Mouse (Mus musculus): Measurements from ENCODE around the gene Pxt1. TPM values are rescaled to one million over a fixed set of nuclear protein-coding genes. Genes with fewer than 3 reads are reported as not detected.
"Not testable (repeated sequence)": the region's sequence is repeated elsewhere in the genome, so short reads cannot be mapped to it uniquely, and the experiment has no call there.

The Pxt1 gene
- not detected in 2 replicates for polyA plus RNA-seq (2014; fragmentation: Nextera tagmentation; extraction: Ambion mirVana)

- no peaks in the 10 kb centered on the region for H3K27me3 ChIP-seq (ENCODE audit: control insufficient read depth, insufficient read depth, low read length)
- no peak within 1 kb of the TSS for H3K4me3 ChIP-seq (replicated peaks; ENCODE audit: low read length)
- ATAC-seq (ENCODE audit: low FRiP score) (no peak), DNase-seq (ENCODE audit: low spot score) (no peak)
- no peak within 1 kb of the TSS for H3K27ac ChIP-seq
- H3K9me3 ChIP-seq (ENCODE audit: control insufficient read depth, low read length), result peaks cover 5% of the 10 kb centered on the region
- no peaks in the 10 kb centered on the region for H3K4me1 ChIP-seq (replicated peaks; ENCODE audit: control insufficient read depth, insufficient read depth, low read length)
- H3K9ac ChIP-seq, result no peak within 1 kb of the TSS
- H3K36me3 ChIP-seq (replicated peaks; ENCODE audit: control insufficient read depth, insufficient read depth), result no peaks in the 10 kb centered on the region
- H3K4me2 ChIP-seq (replicated peaks), result no peak within 1 kb of the TSS
- 91% methylated on average over 7 of the region's 7 CpGs for whole genome bisulfite sequencing
Measured at GRCm38 (mm10) chr17:28943740-28944139, at the start of gene Pxt1. Pxt1 (minus strand) TSS chr17:28943840.

GRCm38 (mm10) chr17:28993004-28993403 lies 49.4 kb upstream of the Pxt1 start:
- not testable (repeated sequence) for H3K9me3 ChIP-seq (ENCODE audit: control insufficient read depth, low read length); ATAC-seq (ENCODE audit: low FRiP score); H3K4me2 ChIP-seq (replicated peaks); H3K27me3 ChIP-seq (ENCODE audit: control insufficient read depth, insufficient read depth, low read length); H3K4me1 ChIP-seq (replicated peaks; ENCODE audit: control insufficient read depth, insufficient read depth, low read length); H3K9ac ChIP-seq; H3K4me3 ChIP-seq (replicated peaks; ENCODE audit: low read length); H3K27ac ChIP-seq; DNase-seq (ENCODE audit: low spot score)
- WGBS, result 100% methylated on average over 1 of the region's 1 CpGs
- H3K36me3 ChIP-seq (replicated peaks; ENCODE audit: control insufficient read depth, insufficient read depth), result peaks cover 79% of the 10 kb centered on the region

DNA sequence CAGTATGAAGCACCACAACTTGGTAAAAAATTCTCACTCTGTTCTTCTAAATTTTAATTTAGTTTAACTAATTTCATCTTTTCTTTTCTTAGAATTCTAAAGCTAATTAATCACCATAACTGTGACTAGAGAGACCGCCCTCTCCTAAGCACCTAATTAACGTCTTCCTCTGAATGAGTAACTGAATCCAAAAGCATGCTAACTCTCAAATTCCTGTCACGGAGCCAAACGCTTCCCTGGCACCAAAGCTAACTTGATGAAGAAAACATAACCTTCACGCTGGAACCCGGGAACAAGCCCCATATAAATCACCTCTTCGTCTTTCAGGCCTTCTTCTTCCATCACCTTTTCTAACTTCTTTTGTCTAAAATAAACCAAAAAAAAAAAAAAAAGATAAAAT lies 48.5 kb upstream of the Pxt1 start:
- no peaks in the 10 kb centered on the region for H3K27me3 ChIP-seq (ENCODE audit: control insufficient read depth, insufficient read depth, low read length)
- peaks cover 79% of the 10 kb centered on the region for H3K36me3 ChIP-seq (replicated peaks; ENCODE audit: control insufficient read depth, insufficient read depth)
- no peaks in the 10 kb centered on the region for H3K4me1 ChIP-seq (replicated peaks; ENCODE audit: control insufficient read depth, insufficient read depth, low read length)
- peak; percentile 45 for DNase-seq (ENCODE audit: low spot score)
- H3K9me3 ChIP-seq (ENCODE audit: control insufficient read depth, low read length), result no peaks in the 10 kb centered on the region
- no peak for ATAC-seq (ENCODE audit: low FRiP score)
- no peak overlapping the region for H3K4me3 ChIP-seq (replicated peaks; ENCODE audit: low read length)
- H3K4me2 ChIP-seq (replicated peaks), result no peak overlapping the region
- H3K9ac ChIP-seq, result no peak overlapping the region
- 55% methylated on average over 7 of the region's 7 CpGs for WGBS
- no peak overlapping the region for H3K27ac ChIP-seq

DNA sequence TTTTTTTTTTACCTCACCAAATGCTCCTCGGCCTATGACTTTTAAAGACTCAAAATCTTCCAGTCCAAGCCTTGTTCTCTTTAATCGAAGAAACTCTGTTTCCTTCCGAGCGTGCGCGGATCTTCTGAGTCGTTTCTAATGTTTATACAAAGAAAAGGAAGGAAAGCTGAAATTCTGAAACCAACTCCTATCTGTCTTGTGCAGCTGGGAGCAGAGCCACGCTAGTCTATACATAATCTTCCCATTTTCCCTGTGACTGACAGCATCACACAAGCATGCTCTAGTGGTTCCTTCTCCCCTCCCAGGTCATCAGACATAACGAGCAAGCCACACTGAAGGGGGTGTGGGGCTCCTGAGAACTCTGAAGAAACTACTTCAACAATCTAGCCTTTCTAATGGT lies 47.6 kb upstream of the Pxt1 start:
- H3K27ac ChIP-seq, result no peak overlapping the region
- no peak overlapping the region for H3K4me3 ChIP-seq (replicated peaks; ENCODE audit: low read length)
- no peak overlapping the region for H3K4me2 ChIP-seq (replicated peaks)
- no peaks in the 10 kb centered on the region for H3K27me3 ChIP-seq (ENCODE audit: control insufficient read depth, insufficient read depth, low read length)
- WGBS, result 90% methylated on average over 9 of the region's 9 CpGs
- no peak for ATAC-seq (ENCODE audit: low FRiP score)
- no peak overlapping the region for H3K9ac ChIP-seq
- H3K4me1 ChIP-seq (replicated peaks; ENCODE audit: control insufficient read depth, insufficient read depth, low read length), result no peaks in the 10 kb centered on the region
- peaks cover 79% of the 10 kb centered on the region for H3K36me3 ChIP-seq (replicated peaks; ENCODE audit: control insufficient read depth, insufficient read depth)
- no peaks in the 10 kb centered on the region for H3K9me3 ChIP-seq (ENCODE audit: control insufficient read depth, low read length)
- DNase-seq (ENCODE audit: low spot score), result no peak

DNA sequence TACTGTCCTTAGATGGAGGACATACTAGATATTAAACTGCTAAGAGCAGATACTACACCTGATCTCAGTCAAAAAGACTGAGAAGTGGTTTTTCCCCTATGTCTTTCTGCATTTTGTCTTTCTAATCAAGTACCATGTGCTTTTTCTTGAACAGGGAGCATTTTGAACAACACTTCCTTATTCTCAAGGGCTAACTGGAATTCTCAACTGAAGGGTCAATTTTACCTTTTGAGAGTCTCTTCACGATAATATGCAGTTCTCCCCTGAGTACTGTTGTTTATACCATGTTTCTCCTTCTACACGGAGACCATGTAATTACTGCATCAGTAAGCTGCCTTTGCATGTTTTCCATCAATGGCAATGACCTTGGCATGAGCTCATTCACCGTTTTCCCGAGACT lies 46.4 kb upstream of the Pxt1 start:
- Histone ChIP-seq H3K4me2 (replicated peaks) (no peak overlapping the region), H3K4me3 (replicated peaks; ENCODE audit: low read length) (no peak overlapping the region), H3K27me3 (ENCODE audit: control insufficient read depth, insufficient read depth, low read length) (no peaks in the 10 kb centered on the region), H3K27ac (no peak overlapping the region), H3K9ac (no peak overlapping the region), H3K4me1 (replicated peaks; ENCODE audit: control insufficient read depth, insufficient read depth, low read length) (no peaks in the 10 kb centered on the region), H3K9me3 (ENCODE audit: control insufficient read depth, low read length) (no peaks in the 10 kb centered on the region), H3K36me3 (replicated peaks; ENCODE audit: control insufficient read depth, insufficient read depth) (peaks cover 78% of the 10 kb centered on the region)
- no peak for DNase-seq (ENCODE audit: low spot score)
- no peak for ATAC-seq (ENCODE audit: low FRiP score)
- 76% methylated on average over 4 of the region's 4 CpGs for WGBS

DNA sequence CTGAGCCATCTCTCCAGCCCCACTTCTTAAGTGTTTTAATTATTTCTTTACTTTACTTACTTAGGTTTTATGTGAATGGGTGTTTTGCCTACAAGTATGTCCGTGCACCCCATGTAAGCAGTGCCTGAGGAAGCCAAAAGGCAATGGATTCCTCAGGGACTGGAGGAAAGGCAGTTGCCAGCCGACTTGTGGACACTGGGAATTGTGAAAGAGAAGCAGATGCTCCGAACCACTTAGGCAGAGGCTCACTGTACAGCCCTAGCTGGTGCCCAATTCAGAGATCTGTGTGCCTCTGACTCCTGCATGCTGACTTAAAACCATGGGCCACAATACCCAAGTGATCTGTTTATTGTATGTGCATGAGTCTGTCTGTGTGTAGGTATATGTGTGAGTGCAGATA lies 45.4 kb upstream of the Pxt1 start:
- Histone ChIP-seq H3K36me3 (replicated peaks; ENCODE audit: control insufficient read depth, insufficient read depth) (peaks cover 81% of the 10 kb centered on the region), H3K9me3 (ENCODE audit: control insufficient read depth, low read length) (no peaks in the 10 kb centered on the region), H3K4me3 (replicated peaks; ENCODE audit: low read length) (no peak overlapping the region), H3K9ac (no peak overlapping the region), H3K27ac (no peak overlapping the region), H3K4me1 (replicated peaks; ENCODE audit: control insufficient read depth, insufficient read depth, low read length) (no peaks in the 10 kb centered on the region), H3K4me2 (replicated peaks) (no peak overlapping the region), H3K27me3 (ENCODE audit: control insufficient read depth, insufficient read depth, low read length) (no peaks in the 10 kb centered on the region)
- ATAC-seq (ENCODE audit: low FRiP score), result no peak
- no peak for DNase-seq (ENCODE audit: low spot score)
- WGBS, result 89% methylated on average over 3 of the region's 3 CpGs

- H3K36me3 ChIP-seq (replicated peaks; ENCODE audit: control insufficient read depth, insufficient read depth), result peaks cover 88% of the 10 kb centered on the region
- H3K4me2 ChIP-seq (replicated peaks), result no peak overlapping the region
- no peaks in the 10 kb centered on the region for H3K9me3 ChIP-seq (ENCODE audit: control insufficient read depth, low read length)
- no peak overlapping the region for H3K27ac ChIP-seq
- H3K4me3 ChIP-seq (replicated peaks; ENCODE audit: low read length), result no peak overlapping the region
- ATAC-seq (ENCODE audit: low FRiP score) (no peak), DNase-seq (ENCODE audit: low spot score) (no peak)
- 94% methylated on average over 4 of the region's 4 CpGs for WGBS
- H3K27me3 ChIP-seq (ENCODE audit: control insufficient read depth, insufficient read depth, low read length), result no peaks in the 10 kb centered on the region
- H3K9ac ChIP-seq, result no peak overlapping the region
- no peaks in the 10 kb centered on the region for H3K4me1 ChIP-seq (replicated peaks; ENCODE audit: control insufficient read depth, insufficient read depth, low read length)
Measured at GRCm38 (mm10) chr17:28988291-28988690, 44.7 kb upstream of the Pxt1 start.

DNA sequence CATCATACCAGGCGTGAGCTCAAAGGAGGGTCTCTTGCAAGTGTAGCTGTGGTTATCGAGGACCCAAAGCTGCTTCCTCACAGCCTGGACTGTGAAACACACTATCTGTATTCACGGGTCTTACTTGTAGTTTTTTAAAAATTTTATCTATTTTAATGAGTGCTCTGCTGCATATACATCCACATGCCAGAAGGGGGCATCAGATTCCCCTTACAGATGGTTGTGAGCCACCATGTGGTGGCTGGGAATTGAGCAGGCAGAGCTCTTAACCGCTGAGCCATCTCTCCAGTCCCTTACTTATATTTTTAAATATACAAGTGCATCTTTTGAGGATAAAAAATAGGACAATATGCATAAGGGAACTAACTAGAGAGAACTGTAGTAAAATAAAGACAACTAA lies 44.1 kb upstream of the Pxt1 start:
- ATAC-seq (ENCODE audit: low FRiP score) (no peak), DNase-seq (ENCODE audit: low spot score) (peak; percentile 68)
- no peaks in the 10 kb centered on the region for H3K4me1 ChIP-seq (replicated peaks; ENCODE audit: control insufficient read depth, insufficient read depth, low read length)
- H3K27me3 ChIP-seq (ENCODE audit: control insufficient read depth, insufficient read depth, low read length), result no peaks in the 10 kb centered on the region
- no peak overlapping the region for H3K4me2 ChIP-seq (replicated peaks)
- WGBS, result 67% methylated on average over 4 of the region's 4 CpGs
- H3K27ac ChIP-seq, result no peak overlapping the region
- no peak overlapping the region for H3K4me3 ChIP-seq (replicated peaks; ENCODE audit: low read length)
- H3K36me3 ChIP-seq (replicated peaks; ENCODE audit: control insufficient read depth, insufficient read depth), result peaks cover 94% of the 10 kb centered on the region
- H3K9me3 ChIP-seq (ENCODE audit: control insufficient read depth, low read length), result no peaks in the 10 kb centered on the region
- no peak overlapping the region for H3K9ac ChIP-seq

GRCm38 (mm10) chr17:28986833-28987232 lies 43.2 kb upstream of the Pxt1 start:
- H3K9me3 ChIP-seq (ENCODE audit: control insufficient read depth, low read length), result no peaks in the 10 kb centered on the region
- ATAC-seq (ENCODE audit: low FRiP score), result no peak
- H3K27me3 ChIP-seq (ENCODE audit: control insufficient read depth, insufficient read depth, low read length), result no peaks in the 10 kb centered on the region
- no peak overlapping the region for H3K9ac ChIP-seq
- no peak overlapping the region for H3K27ac ChIP-seq
- DNase-seq (ENCODE audit: low spot score), result no peak
- no peak overlapping the region for H3K4me2 ChIP-seq (replicated peaks)
- peaks cover 98% of the 10 kb centered on the region for H3K36me3 ChIP-seq (replicated peaks; ENCODE audit: control insufficient read depth, insufficient read depth)
- H3K4me3 ChIP-seq (replicated peaks; ENCODE audit: low read length), result no peak overlapping the region
- H3K4me1 ChIP-seq (replicated peaks; ENCODE audit: control insufficient read depth, insufficient read depth, low read length), result no peaks in the 10 kb centered on the region

DNA sequence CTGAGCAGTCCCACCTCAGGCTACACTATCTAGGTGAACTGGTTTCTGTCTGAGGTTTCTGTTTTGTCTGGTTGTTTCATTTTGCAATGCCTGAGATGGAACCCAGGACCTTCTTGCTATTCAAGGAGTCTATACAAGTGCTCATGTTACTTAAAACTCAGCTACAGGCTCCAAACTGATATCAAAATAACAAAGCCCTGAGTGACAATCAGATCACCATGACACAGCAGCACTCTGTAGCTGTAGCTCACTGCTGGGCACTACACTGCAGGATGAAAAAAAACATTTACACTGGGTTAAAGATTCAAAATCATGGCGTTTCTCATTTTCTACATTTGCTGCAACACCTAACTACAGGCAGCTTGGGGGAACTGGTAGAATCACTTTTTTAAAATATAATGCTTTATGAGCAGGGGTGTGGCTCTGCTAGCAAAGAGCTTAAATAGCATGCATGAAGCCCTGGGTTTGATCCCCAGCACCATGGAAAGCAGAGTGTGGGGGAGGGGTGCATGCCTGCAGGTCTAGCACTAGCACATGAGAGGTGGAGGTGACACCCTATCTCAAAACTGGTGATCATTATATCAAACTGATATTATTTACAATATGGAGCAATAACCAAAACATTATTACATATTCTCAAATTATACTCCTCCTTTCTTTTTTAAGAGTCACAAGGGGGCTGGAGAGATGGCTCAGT lies 41.2 kb upstream of the Pxt1 start:
- DNase-seq (ENCODE audit: low spot score) (no peak), ATAC-seq (ENCODE audit: low FRiP score) (no peak)
- no peak overlapping the region for H3K27ac ChIP-seq
- no peak overlapping the region for H3K4me2 ChIP-seq (replicated peaks)
- WGBS, result 89% methylated on average over 1 of the region's 1 CpGs
- H3K36me3 ChIP-seq (replicated peaks; ENCODE audit: control insufficient read depth, insufficient read depth), result peaks cover 93% of the 10 kb centered on the region
- no peaks in the 10 kb centered on the region for H3K4me1 ChIP-seq (replicated peaks; ENCODE audit: control insufficient read depth, insufficient read depth, low read length)
- H3K9me3 ChIP-seq (ENCODE audit: control insufficient read depth, low read length), result no peaks in the 10 kb centered on the region
- no peak overlapping the region for H3K9ac ChIP-seq
- no peak overlapping the region for H3K4me3 ChIP-seq (replicated peaks; ENCODE audit: low read length)
- no peaks in the 10 kb centered on the region for H3K27me3 ChIP-seq (ENCODE audit: control insufficient read depth, insufficient read depth, low read length)
